Mouse (Mus musculus) layer of hippocampus, adult 9-11 months (tissue): ENCODE data around the gene Vmn1r111.
"Not testable (repeated sequence)": the region's sequence is repeated elsewhere in the genome, so short reads cannot be mapped to it uniquely, and the experiment has no call there.

Source experiments
- DNase-seq: peaks from one replicate; pipeline ENCODE4 v3.0.0; 2022

Gene Vmn1r111

DNA sequence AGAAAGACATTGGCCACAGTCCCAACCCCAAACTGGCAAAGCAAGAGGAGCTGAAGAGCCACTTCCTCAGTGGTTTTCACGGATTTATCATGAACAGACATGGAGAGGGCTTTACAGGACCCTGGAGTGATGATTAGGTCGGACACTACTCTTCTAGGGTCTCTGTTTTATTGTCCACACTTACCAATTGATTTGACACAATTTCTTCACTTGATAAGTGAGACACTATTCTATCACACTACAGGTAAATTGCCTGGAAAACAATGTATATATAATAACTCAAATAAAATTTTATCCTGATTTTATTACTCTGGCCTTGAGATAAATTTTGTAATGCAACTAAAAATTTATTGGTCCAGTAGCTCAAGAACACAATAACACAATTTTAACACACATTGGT lies at the start of gene Vmn1r111:
Vmn1r111 (minus strand) TSS at position 101 of the 400 bp plus-strand sequence.
- DNase-seq = not testable (repeated sequence)

DNA sequence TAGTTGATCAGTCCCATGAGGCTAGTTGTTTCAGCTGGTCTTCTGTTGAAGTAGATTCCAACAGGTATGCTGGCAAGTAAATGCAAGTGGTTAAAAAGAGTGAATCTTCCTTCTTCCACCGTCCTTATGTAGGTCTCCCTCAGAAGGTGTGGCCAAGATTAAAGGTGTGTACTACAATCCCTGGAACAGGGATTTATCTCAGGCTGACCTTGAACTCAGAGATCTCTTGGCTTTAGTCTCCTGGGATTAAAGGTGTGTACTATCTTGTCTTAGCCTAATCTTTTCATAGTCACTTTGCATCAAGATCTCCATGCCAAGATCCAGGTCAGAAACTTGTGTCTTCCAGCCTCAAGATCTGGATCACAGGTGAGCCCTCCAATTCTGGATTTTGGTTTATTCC lies 27.5 kb upstream of the Vmn1r111 start, which contains the start of gene Gm10668:
Gm10668 (minus strand) TSS at position 101 of the 400 bp plus-strand sequence.
- not testable (repeated sequence) for DNase-seq

DNA sequence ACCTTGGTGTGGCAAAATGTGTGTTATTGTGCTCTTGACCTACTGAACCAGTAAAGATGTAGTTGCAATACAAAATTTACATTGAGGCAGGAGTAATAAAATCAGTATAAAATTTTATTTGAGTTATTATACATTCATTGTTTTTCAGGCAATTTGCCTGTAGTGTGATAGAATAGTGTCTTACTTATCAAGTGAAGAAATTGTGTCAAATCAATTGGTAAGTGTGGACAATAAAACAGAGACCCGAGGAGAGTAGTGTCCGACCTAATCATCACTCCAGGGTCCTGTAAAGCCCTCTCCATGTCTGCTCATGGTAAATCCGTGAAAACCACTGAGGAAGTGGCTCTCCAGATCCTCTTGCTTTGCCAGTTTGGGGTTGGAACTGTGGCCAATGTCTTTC lies 34.4 kb downstream of the Vmn1r111 start, which contains the start of gene Vmn1r107:
Vmn1r107 (plus strand) TSS at position 301 of the 400 bp plus-strand sequence.
- not testable (repeated sequence) for DNase-seq
